Mouse (Mus musculus): ENCODE measurements at regions not wholly inside any gene's neighbourhood (a gene's known extent, or its start where the extent isn't known, plus 50 kb on each side); places are given as distances from the start of the nearest gene placed in this dataset.

- DNase-seq (ENCODE audit: low spot score) = no peak
These were observed 58.6 kb downstream of the Kcnrg start for GRCm38 (mm10) chr14:61665815-61666214.

- no peak for DNase-seq (ENCODE audit: low spot score)
These were observed 65.9 kb downstream of the Kcnrg start for GRCm38 (mm10) chr14:61673184-61673583.

GRCm38 (mm10) chr14:61678107-61678506, 70.8 kb downstream of the Kcnrg start:
- DNase-seq (ENCODE audit: low spot score) = no peak

- peak; percentile 92 for DNase-seq (ENCODE audit: low spot score)
These were observed 73.8 kb downstream of the Kcnrg start for GRCm38 (mm10) chr14:61680818-61681707.

GRCm38 (mm10) chr14:61681708-61682701, 74.7 kb downstream of the Kcnrg start:
- peak; percentile 84 for DNase-seq (ENCODE audit: low spot score)

GRCm38 (mm10) chr14:61682721-61683355, 75.6 kb downstream of the Kcnrg start:
- peak; percentile 76 for DNase-seq (ENCODE audit: low spot score)

- peak; percentile 30 for DNase-seq (ENCODE audit: low spot score)
These were observed 76.1 kb downstream of the Kcnrg start for GRCm38 (mm10) chr14:61683356-61683740.

- DNase-seq (ENCODE audit: low spot score) = peak; percentile 25
These were observed 76.6 kb downstream of the Kcnrg start for GRCm38 (mm10) chr14:61683791-61684411.

GRCm38 (mm10) chr14:61684473-61685230, 77.4 kb downstream of the Kcnrg start:
- DNase-seq (ENCODE audit: low spot score) = peak; percentile 41

- no peak for DNase-seq (ENCODE audit: low spot score)
These were observed 78.1 kb downstream of the Kcnrg start for GRCm38 (mm10) chr14:61685231-61685800.

- DNase-seq (ENCODE audit: low spot score) = peak; percentile 78
These were observed 78.9 kb downstream of the Kcnrg start for GRCm38 (mm10) chr14:61686101-61686691.

GRCm38 (mm10) chr14:61686821-61687341, 79.6 kb downstream of the Kcnrg start:
- peak; percentile 56 for DNase-seq (ENCODE audit: low spot score)

- no peak for DNase-seq (ENCODE audit: low spot score)
These were observed 80.2 kb downstream of the Kcnrg start for GRCm38 (mm10) chr14:61687346-61688012.

- DNase-seq (ENCODE audit: low spot score) = no peak
These were observed 80.8 kb downstream of the Kcnrg start for GRCm38 (mm10) chr14:61688013-61688520.

- peak; percentile 41 for DNase-seq (ENCODE audit: low spot score)
These were observed 81.4 kb downstream of the Kcnrg start for GRCm38 (mm10) chr14:61688666-61689065.

- DNase-seq (ENCODE audit: low spot score) = peak; percentile 47
These were observed 82.0 kb downstream of the Kcnrg start for GRCm38 (mm10) chr14:61689281-61689680.

GRCm38 (mm10) chr14:61689776-61690175, 82.5 kb downstream of the Kcnrg start:
- DNase-seq (ENCODE audit: low spot score) = no peak

- DNase-seq (ENCODE audit: low spot score) = no peak
These were observed 84.6 kb downstream of the Kcnrg start for GRCm38 (mm10) chr14:61691785-61692372.

GRCm38 (mm10) chr14:61694796-61695195, 87.5 kb downstream of the Kcnrg start:
- no peak for DNase-seq (ENCODE audit: low spot score)
